Mouse (Mus musculus) urinary bladder, postnatal 10 days (tissue): ENCODE results near the gene Ap5z1.

Experiments
- DNase-seq: peaks from one replicate; pipeline ENCODE4 v3.0.0; 2022; ENCODE audit warnings: low spot score

Gene Ap5z1

DNA sequence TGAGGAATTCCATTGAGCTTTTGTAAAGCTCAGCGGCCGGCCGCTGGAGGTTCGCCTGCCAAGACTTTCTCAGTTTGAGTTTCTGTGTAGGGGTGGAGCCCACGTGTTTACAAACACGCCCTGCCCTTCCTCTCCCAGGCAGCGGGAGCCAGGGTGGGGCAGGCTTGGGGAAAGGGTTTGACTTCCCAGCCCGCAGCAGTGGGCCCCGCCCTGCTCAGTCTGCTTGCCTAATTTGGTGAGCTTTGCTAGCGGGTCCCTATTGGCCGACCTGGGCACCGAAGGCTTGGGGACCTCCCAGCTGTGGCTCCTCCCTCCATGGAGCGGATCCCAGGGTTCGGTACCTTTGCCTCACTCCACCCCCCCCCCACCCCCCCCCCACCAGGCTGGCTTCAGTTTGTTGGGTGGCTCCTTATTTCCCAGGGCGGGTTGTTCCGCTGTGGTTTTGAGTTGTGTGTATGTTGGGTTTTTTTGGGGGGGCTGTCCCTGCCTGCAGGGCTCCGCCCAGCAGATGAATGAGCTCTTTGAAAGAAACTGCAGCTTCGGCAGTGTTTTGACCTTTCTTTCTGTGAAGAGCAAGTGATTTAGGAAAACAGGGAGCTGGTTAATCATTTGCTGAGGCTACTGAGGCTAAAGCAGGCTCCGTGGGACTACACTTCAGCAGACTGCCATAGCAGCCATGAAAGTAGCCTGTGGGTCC, 23.1 kb upstream of the Ap5z1 start:
- DNase-seq, result peak; percentile 74

DNA sequence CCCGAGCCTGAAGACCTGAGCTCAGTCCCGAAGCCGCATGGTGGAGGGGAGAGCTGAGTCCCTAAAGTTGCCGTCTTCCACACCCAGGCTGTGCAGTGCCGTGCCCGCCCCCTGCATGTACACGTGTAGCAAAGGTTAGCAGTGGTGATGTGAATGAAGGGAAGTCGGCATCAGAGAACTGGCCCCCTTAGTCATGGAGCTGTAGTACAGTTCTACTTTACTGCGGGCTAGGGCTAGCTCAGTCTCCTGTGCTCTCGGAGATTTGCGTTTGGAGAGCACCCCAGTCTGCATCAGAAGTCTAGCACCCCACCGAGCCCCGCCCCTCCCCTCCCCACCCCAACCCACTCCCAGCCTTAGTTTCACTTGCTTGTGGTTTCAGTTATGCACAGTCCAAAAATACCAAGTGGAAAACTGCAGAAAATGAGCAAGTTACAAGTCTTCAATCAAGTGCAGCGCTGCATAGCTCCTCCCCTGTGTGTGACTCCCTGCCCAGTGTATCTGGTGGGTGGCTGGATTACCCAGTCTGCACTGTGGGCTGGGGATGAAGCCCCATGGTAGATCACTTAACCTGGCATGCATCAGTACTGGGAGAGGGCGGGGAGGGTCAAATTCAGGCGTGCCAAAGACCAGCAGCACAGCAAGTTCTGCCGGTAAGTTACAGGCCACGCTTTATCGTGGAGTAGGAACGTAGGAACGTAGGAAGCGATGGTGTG, 22.3 kb upstream of the Ap5z1 start:
- no peak for DNase-seq

DNA sequence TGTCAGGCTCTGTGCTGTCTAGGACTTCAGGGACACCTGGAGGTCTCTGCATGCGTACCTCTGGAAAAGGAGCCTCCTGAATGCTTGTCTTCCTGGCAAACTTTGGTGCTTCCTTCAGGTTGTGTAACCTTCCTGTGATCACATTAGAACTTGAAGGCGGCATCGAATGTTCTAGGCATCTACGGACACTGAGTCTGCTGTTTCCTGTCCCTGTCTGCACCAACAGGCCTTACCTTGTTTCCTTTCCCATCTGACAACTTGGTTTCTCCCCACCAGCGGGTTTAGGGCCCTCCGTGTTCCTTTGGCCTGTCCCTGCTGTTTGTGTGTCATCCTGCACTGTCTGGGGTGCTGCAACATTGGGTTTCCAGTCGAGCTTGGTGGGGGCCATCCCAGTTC, 21.7 kb upstream of the Ap5z1 start:
- DNase-seq, result no peak

DNA sequence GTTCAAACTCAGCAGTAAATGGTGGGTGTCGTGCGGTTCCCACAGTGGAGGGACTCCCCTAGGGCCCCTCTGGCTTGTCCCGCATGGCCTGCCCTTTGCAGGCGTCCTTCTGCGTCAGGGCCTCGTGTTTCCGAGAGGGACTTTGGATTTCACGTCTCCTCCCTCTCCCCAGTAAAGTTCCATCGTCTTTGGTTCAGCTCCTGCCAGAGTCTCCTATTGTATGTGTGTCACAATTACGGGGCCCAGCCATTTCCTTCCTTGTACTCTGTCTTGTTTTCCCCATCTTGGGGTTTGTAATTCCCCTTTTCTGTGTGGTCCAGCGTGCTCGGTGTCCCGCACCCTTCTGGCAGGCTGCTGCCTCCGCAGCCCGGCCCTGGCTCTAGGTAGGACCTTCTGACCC, 20.2 kb upstream of the Ap5z1 start:
- DNase-seq, result no peak

DNA sequence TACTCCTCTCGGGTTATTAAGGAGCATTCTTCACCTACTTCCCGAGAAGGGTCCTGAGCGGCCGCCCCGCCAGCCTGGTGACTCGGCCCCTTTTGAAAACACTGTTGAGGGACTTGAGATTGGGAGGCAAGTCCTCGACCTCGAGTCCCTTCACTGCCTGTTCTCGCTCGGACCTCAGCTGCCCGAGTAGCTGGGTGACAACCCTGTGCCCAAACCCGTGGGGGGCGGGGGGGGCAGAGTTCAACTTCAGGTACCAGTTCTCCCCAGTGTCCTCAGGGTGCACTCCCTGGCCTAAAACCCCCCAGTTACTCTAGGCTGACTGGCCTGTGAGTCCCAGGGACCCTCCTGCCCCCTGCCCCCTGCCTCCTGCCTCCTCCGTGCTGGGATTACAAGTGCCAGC, 19.8 kb upstream of the Ap5z1 start:
- no peak for DNase-seq

DNA sequence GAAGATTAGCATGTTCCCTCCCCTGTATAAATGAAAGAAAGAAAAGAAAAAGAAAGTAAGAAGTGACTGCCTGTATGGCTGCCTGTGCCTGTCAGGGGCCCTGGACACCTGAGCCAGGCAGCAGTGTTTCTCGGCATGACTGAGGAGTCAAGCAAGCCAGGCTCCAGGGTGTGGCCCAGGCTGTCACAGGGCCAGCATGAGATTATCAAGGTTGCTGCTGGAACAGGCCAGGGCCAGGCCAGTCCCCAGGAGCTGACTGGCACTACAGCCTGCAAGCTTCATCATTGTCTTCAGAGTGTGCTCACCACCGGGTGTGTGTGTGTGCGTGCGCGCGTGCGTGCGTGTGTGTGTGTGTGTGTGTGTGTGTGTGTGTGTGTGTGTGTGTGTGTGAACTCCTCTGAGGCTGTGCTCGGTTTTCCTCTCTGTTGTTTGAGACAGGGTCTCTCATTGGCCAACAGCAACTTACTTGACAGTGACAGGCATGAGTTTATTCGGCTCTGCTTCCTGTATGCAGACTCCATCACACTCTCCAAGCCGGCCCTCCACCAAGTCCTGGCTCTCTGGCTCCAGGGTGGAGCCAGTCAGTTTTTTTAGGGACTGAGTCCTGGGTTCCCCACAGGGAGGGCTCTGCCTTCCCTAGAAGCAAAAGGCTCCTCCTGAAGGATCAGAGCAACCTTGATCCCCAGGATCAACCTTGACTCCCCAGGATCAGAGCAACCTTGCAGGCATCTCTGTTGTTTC, 18.8 kb upstream of the Ap5z1 start:
- no peak for DNase-seq

DNA sequence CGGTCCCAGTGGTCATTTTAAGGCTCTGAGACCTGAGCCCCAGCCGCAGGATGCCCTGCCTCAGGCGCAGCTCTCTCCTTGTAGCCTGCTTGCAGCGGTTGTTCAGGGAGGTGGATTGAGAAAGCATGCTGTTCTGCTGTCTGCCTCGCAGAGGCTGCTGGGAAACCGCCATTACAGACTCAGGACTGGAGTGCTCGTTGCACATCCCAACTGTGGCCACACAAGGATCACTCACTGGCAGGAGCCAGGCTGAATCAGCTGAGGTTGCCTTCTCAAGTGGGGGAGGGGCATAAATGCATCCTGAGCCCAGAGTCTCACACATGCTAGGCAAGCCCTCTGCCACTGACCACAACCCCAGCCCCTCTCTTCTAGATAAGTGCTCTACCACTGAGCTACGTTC, 18.0 kb upstream of the Ap5z1 start:
- no peak for DNase-seq

DNA sequence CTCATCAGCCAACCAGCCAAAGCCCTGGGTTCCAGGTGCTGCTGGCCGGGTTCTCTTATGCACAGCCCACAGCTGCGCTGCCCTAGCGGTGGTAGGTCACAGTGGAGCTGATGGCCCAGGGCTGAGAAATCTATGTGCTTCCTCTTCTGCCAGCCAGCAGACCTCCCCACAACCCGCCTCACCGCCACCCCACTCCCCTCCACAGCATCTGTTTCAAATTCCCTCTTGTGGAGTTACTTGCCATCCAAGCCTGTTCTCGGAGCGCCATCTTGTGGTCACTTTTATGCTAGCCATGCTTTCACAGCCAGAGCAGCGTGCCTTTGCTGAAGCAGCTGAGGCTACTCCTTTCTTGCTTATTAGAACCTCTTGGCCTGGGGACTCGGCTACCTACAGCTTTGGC, 15.7 kb upstream of the Ap5z1 start:
- peak; percentile 63 for DNase-seq

DNA sequence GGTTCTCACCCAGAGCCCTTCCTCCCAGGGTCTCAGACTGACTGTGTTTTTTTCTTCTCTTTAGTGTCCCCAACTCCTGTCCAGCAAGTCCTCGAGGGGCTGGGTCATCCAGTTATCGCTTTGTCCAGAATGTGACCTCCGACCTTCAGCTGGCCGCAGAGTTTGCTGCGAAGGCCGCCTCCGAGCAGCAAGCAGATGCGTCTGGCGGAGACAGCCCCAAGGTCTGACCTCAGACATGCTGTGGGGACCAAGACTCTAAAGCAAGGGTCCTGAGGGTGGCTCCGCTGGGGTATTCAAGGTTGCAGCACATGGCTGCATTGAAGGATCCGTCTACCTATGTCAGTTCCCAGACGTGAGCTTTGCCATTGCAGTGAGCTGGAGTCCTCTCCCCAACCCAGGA, 15.1 kb upstream of the Ap5z1 start:
- DNase-seq, result no peak

DNA sequence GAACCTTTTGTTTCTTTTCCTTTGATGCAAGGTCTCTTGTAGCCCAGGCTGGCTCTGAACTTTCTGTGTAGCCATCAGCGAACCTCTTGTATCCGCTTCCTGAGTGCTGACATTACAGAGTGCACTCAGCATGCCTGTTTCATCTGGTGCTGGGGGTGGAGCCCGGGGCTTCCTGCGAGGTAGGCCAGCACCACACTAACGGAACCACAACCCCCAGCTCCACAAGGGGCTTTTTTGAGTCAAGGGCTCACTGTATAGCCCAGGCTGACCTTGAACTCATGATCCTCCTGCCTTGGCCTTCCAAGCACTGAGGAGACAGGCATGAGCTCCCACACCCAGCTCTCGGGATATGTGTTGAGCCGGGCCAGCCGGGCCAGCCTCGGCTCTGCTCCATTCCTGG, 12.9 kb upstream of the Ap5z1 start:
- DNase-seq, result no peak

DNA sequence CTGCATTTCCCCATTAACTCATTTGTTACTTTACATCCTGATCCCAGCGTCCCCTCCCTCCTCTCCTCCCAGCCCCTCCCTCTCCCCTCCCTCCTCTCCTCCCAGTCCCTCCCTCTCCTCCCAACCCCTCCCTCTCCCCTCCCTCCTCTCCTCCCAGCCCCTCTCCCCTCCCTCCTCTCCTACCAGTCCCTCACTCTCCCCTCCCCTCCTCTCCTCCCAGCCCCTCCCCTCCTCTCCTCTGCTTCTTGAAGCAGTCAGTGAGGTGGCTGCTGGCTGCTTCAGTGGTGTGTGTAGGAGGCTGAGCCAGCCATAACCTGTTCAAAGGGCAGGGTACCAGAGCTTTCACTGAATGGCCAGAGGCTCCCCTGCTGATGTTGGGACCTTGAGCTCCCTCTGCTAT, 12.0 kb upstream of the Ap5z1 start:
- no peak for DNase-seq

DNA sequence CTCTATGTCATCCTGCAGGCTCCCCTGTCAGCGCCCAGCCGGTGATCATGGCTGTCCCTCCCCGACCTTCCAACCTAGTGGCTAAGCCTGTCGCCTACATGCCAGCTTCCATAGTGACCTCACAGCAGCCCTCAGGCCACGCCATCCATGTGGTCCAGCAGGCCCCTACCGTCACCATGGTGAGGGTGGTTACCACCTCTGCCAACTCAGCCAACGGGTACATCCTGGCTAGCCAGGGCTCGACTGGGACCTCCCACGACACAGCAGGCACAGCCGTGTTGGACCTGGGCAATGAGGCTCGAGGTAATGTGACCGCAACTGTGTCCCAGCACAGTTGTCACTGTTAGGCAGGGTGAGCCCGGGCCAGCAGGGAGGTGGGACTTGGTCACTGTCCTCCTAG, 10.0 kb upstream of the Ap5z1 start:
- no peak for DNase-seq

DNA sequence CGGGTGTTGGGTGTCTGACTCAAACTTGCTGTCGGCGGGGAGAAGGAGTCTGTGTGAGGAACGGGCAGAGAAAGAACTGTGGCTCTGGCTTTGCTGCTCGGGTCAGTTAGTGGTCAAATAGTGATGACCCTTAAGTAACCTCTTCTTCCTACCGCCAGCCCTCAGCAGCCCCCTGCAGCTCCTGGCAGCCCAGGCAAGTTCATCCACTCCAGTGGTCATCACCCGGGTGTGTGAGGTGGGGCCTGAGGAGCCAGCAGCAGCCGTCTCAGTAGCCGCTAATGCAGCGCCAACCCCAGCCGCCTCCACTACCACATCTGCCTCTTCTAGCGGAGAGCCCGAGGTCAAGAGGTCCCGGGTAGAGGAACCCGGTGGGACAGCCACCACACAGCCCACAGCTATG, 7.4 kb upstream of the Ap5z1 start:
- DNase-seq, result no peak

DNA sequence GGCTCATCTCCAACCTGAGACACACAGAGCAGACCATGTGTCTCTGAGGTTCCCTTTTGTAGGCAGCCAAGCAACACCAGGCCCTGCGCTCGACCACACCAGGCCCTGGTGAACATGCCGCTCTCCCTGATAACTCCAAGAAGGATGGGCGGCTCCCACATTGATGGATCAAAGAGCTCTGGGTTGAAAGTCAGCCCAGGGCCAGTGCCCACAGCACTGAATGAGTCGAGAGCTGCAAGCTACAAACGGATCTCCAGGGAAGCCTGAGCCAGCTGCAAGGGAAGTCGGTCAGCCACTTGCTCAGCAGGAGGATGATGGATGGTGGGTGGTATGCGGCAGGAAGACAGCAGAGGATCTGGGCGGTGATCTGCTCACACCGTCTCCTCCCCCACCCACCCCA, 6.4 kb upstream of the Ap5z1 start:
- DNase-seq, result no peak

DNA sequence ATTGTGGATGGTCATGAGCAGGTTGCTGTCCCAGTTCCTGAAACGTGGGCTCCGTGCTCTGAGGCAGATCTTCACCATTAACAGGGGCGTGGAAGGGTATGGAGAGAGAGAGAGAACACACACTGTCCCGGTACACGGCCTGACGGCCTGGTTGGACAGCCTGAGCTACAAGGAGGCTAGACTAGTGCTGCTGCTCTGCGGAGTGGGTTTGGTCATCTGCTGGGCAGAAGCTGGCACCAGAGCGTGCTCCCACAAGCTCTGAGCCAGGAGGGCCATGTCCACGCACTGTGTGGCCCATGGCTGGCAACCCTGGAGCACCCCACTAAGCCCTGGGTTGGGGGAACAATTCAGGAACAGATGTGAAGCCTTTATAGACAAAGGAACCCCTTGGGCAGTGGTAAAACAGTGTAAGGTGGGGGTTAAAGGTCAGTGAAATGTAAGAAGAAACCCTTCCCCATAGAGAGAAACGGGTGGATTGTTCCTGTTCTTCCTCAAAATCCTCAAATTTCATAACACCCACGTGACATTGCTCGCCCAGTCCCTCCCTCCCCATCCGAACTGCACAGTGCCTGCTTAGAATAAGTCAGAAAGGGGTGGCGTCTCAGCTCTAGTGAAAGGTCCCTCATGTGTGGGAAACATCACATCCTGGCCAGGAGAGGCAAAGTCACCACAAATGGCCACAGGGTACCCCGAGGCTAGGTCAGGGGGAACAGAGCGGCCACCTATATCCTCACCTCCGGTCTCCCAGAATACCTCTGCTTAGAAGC, 4.8 kb upstream of the Ap5z1 start:
- no peak for DNase-seq

DNA sequence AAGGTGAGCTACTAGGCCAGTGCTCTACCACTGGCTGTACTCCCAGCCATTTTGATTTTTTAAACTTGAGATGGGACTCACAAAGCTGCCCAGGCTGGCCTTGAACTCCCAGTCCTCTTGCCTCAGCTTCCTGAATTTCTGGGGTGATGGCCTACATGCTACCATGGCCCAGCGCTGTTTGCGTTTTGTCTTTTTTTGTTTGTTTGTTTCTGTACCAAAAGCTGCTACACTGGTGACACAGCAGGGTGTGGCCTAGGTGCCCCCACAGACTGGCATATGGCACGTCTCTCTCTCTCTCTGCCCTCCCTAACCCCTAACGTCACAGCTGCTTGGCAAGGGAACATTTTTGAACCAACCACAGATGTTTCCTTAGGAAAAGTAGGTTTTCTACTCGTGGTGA, 3.9 kb upstream of the Ap5z1 start:
- no peak for DNase-seq

DNA sequence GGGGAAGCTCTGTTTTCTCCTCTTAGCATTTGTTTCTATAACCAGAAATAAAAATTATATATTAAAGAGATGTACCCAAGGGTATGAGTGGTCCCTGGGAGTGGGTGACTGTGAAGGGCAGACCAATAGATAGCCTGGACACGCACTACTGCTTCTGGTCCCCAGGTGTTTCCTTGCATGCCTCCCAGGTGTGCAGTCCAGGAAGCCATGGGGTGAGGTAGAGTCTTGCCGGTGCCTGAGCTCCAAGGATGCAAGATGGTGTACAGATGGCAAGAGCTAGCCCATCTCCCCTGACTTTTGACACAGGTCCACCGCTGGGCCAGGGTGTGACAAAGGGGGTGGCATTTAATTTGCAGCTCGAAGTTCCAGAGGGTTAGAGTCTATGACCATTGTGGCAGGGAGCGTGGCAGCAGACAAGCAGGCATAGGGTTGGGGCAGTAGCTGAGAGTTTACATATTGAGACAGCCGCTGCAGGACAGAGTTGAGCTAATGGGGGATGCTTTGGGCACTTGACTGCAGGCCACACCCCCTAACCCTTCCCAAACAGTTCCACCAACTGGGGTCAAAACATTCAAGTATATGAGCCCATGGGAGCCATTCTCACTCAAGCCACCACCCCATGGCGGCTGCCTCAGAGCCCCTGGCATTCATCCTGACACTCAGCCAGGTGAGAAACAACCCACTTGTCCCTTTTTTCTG, 1.7 kb upstream of the Ap5z1 start:
- no peak for DNase-seq

DNA sequence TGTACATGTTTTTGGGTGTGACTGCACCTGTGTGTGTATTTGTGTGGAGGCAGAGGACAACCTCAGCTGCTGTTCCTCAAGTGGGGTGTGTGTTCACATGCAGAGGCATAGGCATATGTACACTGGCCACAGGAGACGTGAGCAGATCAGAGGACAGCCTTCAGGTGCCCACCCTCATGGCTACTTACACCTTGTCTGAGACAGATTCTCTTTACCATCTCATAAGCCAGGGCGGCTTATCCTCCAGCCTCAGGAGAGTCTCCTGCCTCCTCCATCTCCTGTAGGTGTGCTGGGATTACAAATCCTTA, 1.1 kb upstream of the Ap5z1 start:
- DNase-seq, result no peak

DNA sequence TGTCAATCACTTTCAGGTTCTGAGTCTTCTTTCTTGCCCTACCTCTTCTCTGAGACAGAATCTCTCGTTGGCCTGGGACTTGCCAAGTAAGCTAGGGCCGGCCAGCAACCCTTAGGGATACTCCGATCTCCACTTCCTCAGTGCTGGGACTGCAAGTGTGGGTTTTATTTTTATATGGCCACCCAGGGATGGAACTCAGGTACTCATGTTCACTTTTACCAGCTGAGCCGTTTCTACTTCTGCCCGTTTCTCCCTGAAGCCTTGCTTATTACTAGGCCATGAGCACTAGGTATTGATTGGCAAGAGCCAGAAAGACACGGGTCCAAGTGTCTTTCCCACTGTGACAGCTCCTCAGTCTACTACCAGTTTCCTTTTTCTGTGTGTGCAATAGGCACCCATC, 733 bp upstream of the Ap5z1 start:
- DNase-seq, result no peak

DNA sequence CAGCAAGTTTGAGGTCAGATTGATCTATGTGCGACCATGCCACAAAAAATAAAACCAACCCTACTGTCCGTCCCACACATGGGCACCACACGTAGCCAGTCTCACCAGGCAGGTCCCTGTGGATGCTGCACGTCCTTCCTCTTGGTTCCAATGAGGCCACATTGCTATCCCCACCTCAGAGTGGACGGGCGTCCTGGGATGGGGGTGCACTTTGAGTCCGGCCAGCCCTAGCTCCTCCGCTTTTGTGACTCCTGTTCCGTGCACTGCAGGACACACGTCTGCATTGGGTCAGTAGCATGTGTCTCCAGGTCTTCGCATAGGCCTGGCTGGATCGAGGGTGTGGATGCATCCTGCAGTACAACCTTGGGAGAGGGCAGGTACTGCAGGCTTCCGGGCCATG, 4.6 kb downstream of the Ap5z1 start:
- DNase-seq, result no peak

DNA sequence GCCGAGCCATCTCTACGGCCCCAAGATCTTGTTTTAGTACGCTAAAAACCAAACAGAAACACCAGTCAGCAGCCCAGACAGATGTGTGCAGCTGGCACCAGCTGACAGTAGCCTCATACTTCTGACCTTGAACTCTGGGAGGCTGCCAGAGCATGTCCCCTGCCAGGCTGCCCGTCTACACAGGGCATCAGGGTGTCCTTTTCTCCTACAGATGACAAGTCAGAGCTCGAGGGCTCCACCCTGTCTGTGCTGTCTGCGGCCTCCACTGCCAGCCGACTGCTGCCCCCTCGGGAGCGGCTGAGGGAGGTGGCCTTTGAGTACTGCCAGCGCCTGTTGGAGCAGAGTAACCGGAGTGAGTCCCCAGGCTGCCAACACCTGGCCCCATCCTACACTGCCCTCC, 6.1 kb downstream of the Ap5z1 start:
- DNase-seq, result no peak

DNA sequence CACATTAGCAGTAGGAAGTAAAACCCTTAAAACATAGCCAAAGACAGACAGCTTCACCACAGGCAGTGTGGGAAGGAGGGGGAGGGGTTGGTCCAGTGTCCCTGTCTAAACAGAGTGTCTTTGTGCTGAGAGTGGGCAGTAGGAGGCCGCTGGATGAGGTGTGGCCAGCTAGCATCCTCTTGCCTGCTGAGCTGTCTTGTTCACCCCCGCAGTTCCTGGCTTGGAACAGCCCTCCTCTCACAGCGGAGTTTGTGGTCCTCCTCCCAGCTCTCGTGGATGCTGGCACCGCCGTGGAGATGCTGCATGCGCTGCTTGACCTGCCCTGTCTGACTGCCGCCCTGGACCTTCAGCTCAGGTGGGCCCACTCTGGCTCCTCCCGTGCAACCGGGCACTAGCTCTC, 10.0 kb downstream of the Ap5z1 start:
- no peak for DNase-seq
